Mouse (Mus musculus) heart, embryonic 14.5 days (tissue): ENCODE measurements around the gene Gab3. TPM values are rescaled to one million over a fixed set of nuclear protein-coding genes. Genes with fewer than 3 reads are reported as not detected.

ENCODE experiments used
- ATAC-seq: fragments of 200-750 bp; cut with Nextera tagmentation; 2 replicates; pipeline ENCODE4 v1.8.0; 2017; ENCODE audit warnings: low read depth, moderate TSS enrichment; ENCODE audit not compliant: insufficient number of reproducible peaks, insufficient read depth, low FRiP score
- H3K27ac ChIP-seq, 2 experiments: fragments of 200-500 bp in 1 of 2; fragments of 300-500 bp in 1 of 2; sonication (generic) in 1 of 2; replicated peaks in 1 of 2; 2 replicates each; pipeline ENCODE4 v1.5.1; 2012 to 2014; ENCODE audit warnings: low read depth in 2 of 2, low read length in 2 of 2, control low read depth in 1 of 2, mild to moderate bottlenecking in 1 of 2, mixed read lengths in 1 of 2; ENCODE audit not compliant: control insufficient read depth in 1 of 2, insufficient read depth in 1 of 2
- H3K27me3 ChIP-seq: fragments of 300-500 bp; sonication (generic); 2 replicates; pipeline ENCODE4 v1.6.1; 2014; ENCODE audit warnings: mild to moderate bottlenecking, low read length, control low read depth; ENCODE audit not compliant: control insufficient read depth, insufficient read depth
- H3K36me3 ChIP-seq: fragments of 300-500 bp; sonication (generic); 2 replicates; pipeline ENCODE4 v1.6.1; 2014; ENCODE audit warnings: mild to moderate bottlenecking, control low read depth, low read length, mixed read lengths; ENCODE audit not compliant: control insufficient read depth, insufficient read depth
- H3K4me1 ChIP-seq, 2 experiments: fragments of 200-500 bp in 1 of 2; fragments of 300-500 bp in 1 of 2; sonication (generic) in 1 of 2; 2 replicates each; pipeline ENCODE4 v1.6.1; 2012 to 2014; ENCODE audit warnings: low read length in 2 of 2, control low read depth in 1 of 2, mixed read lengths in 1 of 2; ENCODE audit not compliant: control insufficient read depth in 2 of 2, insufficient read depth in 2 of 2
- H3K4me2 ChIP-seq: fragments of 300-500 bp; sonication (generic); 2 replicates; pipeline ENCODE4 v1.6.1; 2014; ENCODE audit warnings: mild to moderate bottlenecking, low read length
- H3K4me3 ChIP-seq, 2 experiments: fragments of 200-500 bp in 1 of 2; fragments of 300-500 bp in 1 of 2; sonication (generic) in 1 of 2; 2 replicates each; pipeline ENCODE4 v1.5.1; 2012 to 2014; ENCODE audit warnings: low read length in 2 of 2, mild to moderate bottlenecking in 2 of 2, control low read depth in 1 of 2, low read depth in 1 of 2, moderate library complexity in 1 of 2; ENCODE audit not compliant: control insufficient read depth in 1 of 2, insufficient read depth in 1 of 2
- H3K9ac ChIP-seq: fragments of 300-500 bp; sonication (generic); 2 replicates; pipeline ENCODE4 v1.6.1; 2014; ENCODE audit warnings: mild to moderate bottlenecking, low read length
- H3K9me3 ChIP-seq: fragments of 300-500 bp; sonication (generic); 2 replicates; pipeline ENCODE4 v1.6.1; 2016; ENCODE audit warnings: low read length, control low read depth; ENCODE audit not compliant: control insufficient read depth
- WGBS: fragments of 180-500 bp; shearing (Covaris S2); extraction: QIAGEN DNeasy Blood & Tissue Kit; methylation state at CpG from one replicate; pipeline ENCODE4 v1.1.7; 2014; 5-methylcytosine and 5-hydroxymethylcytosine counted together
- polyA plus RNA-seq: library from polyadenylated mRNA; unstranded; fragments of >200 nt; fragmentation: Nextera tagmentation; extraction: Ambion mirVana; gene quantifications from 2 replicates; pipeline ENCODE4 v1.2.1, GENCODE M21; 2014

The Gab3 gene
- polyA plus RNA-seq, 1 experiment from 2014 or later, result 3.3 TPM

GRCm38 (mm10) chrX:75102293-75102692 is 17.0 kb upstream of the Gab3 start:
- Histone ChIP-seq H3K27me3 (no peaks in the 10 kb centered on the region), H3K4me1 (no peaks in the 10 kb centered on the region), H3K9me3 (no peaks in the 10 kb centered on the region), H3K27ac (no peak overlapping the region), H3K9ac (no peak overlapping the region), H3K4me2 (no peak overlapping the region), H3K36me3 (peaks cover 72% of the 10 kb centered on the region), H3K4me3 (no peak overlapping the region)
- no peak for ATAC-seq
- 79% methylated on average over 6 of the region's 6 CpGs for WGBS

GRCm38 (mm10) chrX:75098799-75099198 is 13.5 kb upstream of the Gab3 start:
- no peaks in the 10 kb centered on the region for H3K9me3 ChIP-seq
- no peak for ATAC-seq
- WGBS, result 90% methylated on average over 8 of the region's 8 CpGs
- no peaks in the 10 kb centered on the region for H3K4me1 ChIP-seq
- no peak overlapping the region for H3K4me2 ChIP-seq
- H3K9ac ChIP-seq, result no peak overlapping the region
- H3K27ac ChIP-seq, result no peak overlapping the region
- no peak overlapping the region for H3K4me3 ChIP-seq
- no peaks in the 10 kb centered on the region for H3K27me3 ChIP-seq
- H3K36me3 ChIP-seq, result peaks cover 41% of the 10 kb centered on the region

- no peak for ATAC-seq
- 22% methylated on average over 23 of the region's 23 CpGs for WGBS
These were observed 11.0 kb upstream of the Gab3 start for GRCm38 (mm10) chrX:75096163-75096770.

GRCm38 (mm10) chrX:75095369-75096162 is 10.3 kb upstream of the Gab3 start, which contains the start of gene Dkc1:
Gene Dkc1, plus strand, starts transcription at chrX:75095854.
- Histone ChIP-seq H3K4me3 (peak within 1 kb of the TSS; percentile 46 to 79), H3K9ac (peak within 1 kb of the TSS; percentile 68), H3K27ac (peak within 1 kb of the TSS; percentile 74 to 88), H3K27me3 (no peaks in the 10 kb centered on the region), H3K4me1 (no peaks in the 10 kb centered on the region), H3K9me3 (no peaks in the 10 kb centered on the region), H3K36me3 (peaks cover 25% of the 10 kb centered on the region), H3K4me2 (peak within 1 kb of the TSS; percentile 70)
- peak; percentile 99 for ATAC-seq
- 25% methylated on average over 26 of the region's 29 CpGs for WGBS

More at GRCm38 (mm10) chrX:75096163-75096770, 11.0 kb upstream of the Gab3 start:
- peak overlapping the region; percentile 68 for H3K9ac ChIP-seq
- no peaks in the 10 kb centered on the region for H3K4me1 ChIP-seq
- no peaks in the 10 kb centered on the region for H3K27me3 ChIP-seq
- peaks cover 32% of the 10 kb centered on the region for H3K36me3 ChIP-seq
- H3K27ac ChIP-seq, result peak overlapping the region; percentile 74 to 88
- peak overlapping the region; percentile 46 to 79 for H3K4me3 ChIP-seq
- no peaks in the 10 kb centered on the region for H3K9me3 ChIP-seq
- H3K4me2 ChIP-seq, result peak overlapping the region; percentile 70

- no peak overlapping the region for H3K9ac ChIP-seq
- no peaks in the 10 kb centered on the region for H3K36me3 ChIP-seq
- H3K9me3 ChIP-seq, result no peaks in the 10 kb centered on the region
- no peaks in the 10 kb centered on the region for H3K4me1 ChIP-seq
- no peak overlapping the region for H3K4me2 ChIP-seq
- H3K27me3 ChIP-seq, result no peaks in the 10 kb centered on the region
- no peak overlapping the region for H3K27ac ChIP-seq
- no peak for ATAC-seq
- WGBS, result 18% methylated on average over 1 of the region's 1 CpGs
- no peak overlapping the region for H3K4me3 ChIP-seq
These were observed 396 bp upstream of the Gab3 start for GRCm38 (mm10) chrX:75085654-75086053.

GRCm38 (mm10) chrX:75083982-75084773 is 1.1 kb downstream of the Gab3 start:
- ATAC-seq, result no peak
- WGBS, result 17% methylated on average over 26 of the region's 26 CpGs
- peak overlapping the region; percentile 50 to 77 for H3K4me3 ChIP-seq

GRCm38 (mm10) chrX:75082351-75082750 is 2.9 kb downstream of the Gab3 start:
- Histone ChIP-seq H3K27me3 (no peaks in the 10 kb centered on the region), H3K9me3 (no peaks in the 10 kb centered on the region), H3K4me2 (no peak overlapping the region), H3K4me1 (no peaks in the 10 kb centered on the region), H3K27ac (no peak overlapping the region), H3K4me3 (no peak overlapping the region), H3K9ac (no peak overlapping the region), H3K36me3 (no peaks in the 10 kb centered on the region)
- WGBS, result 52% methylated on average over 2 of the region's 2 CpGs
- no peak for ATAC-seq

More at GRCm38 (mm10) chrX:75083982-75084773, 1.1 kb downstream of the Gab3 start:
- Histone ChIP-seq H3K9ac (peak overlapping the region; percentile 59), H3K4me1 (no peaks in the 10 kb centered on the region), H3K9me3 (no peaks in the 10 kb centered on the region), H3K27me3 (no peaks in the 10 kb centered on the region), H3K4me2 (peak overlapping the region; percentile 60), H3K27ac (peak overlapping the region in 1 of 2 experiments; percentile 25; a peak in 1 of 4 replicates), H3K36me3 (no peaks in the 10 kb centered on the region)
